Mouse (Mus musculus): Measurements from ENCODE around the gene 1700012B07Rik. TPM values are rescaled to one million over a fixed set of nuclear protein-coding genes. Genes with fewer than 3 reads are reported as not detected.

The 1700012B07Rik gene
- polyA plus RNA-seq, 1 experiment: not detected

DNA sequence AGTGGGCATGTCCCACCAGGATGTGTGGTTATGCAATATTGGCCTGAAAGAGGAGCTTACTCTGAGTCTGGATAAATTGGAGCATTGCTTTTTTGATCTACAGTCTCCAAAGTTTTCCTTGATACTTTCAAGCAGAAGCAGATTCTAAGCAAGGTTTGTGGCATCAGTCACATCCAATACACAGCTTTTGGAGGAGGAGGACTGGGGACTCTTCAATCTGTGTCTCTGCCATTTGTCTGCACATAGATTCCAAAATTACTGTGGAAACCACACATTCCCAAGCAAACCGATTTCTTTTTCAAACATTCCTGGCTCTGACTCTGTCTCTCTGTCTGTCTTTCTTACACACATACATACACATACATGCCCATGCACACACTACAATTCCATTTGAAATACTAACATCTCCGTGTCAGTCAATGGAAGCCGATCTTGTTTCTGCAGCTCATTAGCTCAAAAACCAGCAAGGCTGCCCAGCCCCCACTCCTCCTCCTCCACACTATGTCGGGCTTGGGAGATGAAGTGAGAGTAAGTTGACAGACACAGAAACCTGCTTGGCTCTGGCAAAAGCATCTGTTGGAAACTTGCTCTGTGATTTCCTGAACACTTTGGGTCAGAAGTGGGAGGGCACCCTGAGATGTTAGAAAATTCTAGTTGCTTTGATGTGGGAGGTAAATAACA is 18.5 kb downstream of the 1700012B07Rik start:
- H3K27ac ChIP-seq (ENCODE audit: insufficient read depth, low read depth, low read length): no peak overlapping the region
- no peak overlapping the region for H3K4me3 ChIP-seq (ENCODE audit: insufficient read depth, low read length)
- no peaks in the 10 kb centered on the region for H3K4me1 ChIP-seq (ENCODE audit: control insufficient read depth, insufficient read depth, low read length)
- TF ChIP-seq CTCF (IDR thresholded peaks at IDR 0.05; ENCODE audit: low read depth, low read length): no peak
- TF ChIP-seq POLR2A (IDR thresholded peaks at IDR 0.05; ENCODE audit: borderline replicate concordance, low read depth, low read length): no peak

DNA sequence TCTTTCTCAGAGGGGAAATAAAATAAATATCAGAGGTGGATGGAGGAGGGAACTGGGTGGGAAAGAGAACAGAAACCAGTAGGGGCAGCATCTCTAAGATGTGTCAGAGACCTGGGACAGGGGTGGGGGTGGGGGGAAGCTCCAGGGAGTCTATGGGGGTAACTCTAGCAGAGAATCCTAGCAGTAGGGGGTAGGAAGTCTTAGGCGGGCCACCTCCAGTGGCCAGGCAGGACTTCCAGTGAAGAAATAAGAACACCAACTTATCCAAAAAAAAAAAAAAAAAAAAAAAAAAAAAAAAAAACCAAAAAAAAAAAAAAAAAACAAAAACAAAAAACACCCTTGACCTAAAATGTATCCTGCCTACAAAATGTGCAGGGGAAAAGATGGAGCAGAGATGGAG is 26.3 kb downstream of the 1700012B07Rik start:
- no peak overlapping the region for H3K27ac ChIP-seq (ENCODE audit: insufficient read depth, low read depth, low read length)
- H3K4me3 ChIP-seq (ENCODE audit: insufficient read depth, low read length): no peak overlapping the region
- TF ChIP-seq POLR2A (IDR thresholded peaks at IDR 0.05; ENCODE audit: borderline replicate concordance, low read depth, low read length): no peak
- no peaks in the 10 kb centered on the region for H3K4me1 ChIP-seq (ENCODE audit: control insufficient read depth, insufficient read depth, low read length)

DNA sequence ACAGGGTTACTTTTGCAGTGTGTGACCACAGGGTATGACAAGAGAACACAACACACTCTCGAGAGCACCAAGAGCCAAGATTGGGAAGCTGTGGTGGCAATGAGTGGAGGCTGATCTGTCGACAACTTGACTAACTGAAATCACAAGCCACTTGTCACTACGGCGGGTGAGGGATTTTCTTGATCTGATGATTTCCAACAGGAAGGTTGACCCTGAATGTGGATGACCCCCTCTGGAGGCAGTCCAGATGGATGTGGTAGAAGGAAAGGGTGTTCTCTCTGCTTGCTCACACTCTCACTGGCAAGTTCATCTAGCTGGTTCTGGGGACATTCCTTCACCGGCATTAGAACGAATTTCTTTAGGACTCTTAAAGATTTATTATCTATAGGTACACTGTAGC is 30.3 kb downstream of the 1700012B07Rik start:
- no peak overlapping the region for H3K27ac ChIP-seq (ENCODE audit: insufficient read depth, low read depth, low read length)
- TF ChIP-seq CTCF (IDR thresholded peaks at IDR 0.05; ENCODE audit: low read depth, low read length): no peak
- no peak for TF ChIP-seq POLR2A (IDR thresholded peaks at IDR 0.05; ENCODE audit: borderline replicate concordance, low read depth, low read length)
- H3K4me3 ChIP-seq (ENCODE audit: insufficient read depth, low read length): no peak overlapping the region
- H3K4me1 ChIP-seq (ENCODE audit: control insufficient read depth, insufficient read depth, low read length): no peaks in the 10 kb centered on the region

DNA sequence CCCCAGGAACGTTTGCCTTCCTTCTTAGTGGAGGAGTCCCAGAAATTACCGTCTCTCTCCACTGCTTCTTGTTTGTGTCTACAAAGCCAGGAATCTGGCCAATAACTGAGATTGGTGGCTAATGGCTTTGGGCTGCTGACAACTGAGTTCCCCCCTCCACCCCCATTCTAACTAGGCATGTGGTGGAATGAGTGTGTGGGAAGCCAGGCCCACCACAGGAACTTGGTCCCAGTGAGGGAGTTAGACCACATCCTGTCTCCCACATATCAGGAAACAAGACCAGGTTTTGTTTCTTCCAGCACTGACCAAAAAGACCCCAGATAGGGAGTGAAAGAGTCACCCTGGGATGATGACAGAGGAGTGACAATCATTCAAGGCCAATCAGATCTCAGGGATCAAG is 32.3 kb downstream of the 1700012B07Rik start:
- no peak for TF ChIP-seq CTCF (IDR thresholded peaks at IDR 0.05; ENCODE audit: low read depth, low read length)
- no peak overlapping the region for H3K27ac ChIP-seq (ENCODE audit: insufficient read depth, low read depth, low read length)
- H3K4me3 ChIP-seq (ENCODE audit: insufficient read depth, low read length): no peak overlapping the region
- no peaks in the 10 kb centered on the region for H3K4me1 ChIP-seq (ENCODE audit: control insufficient read depth, insufficient read depth, low read length)

- no peak overlapping the region for H3K27ac ChIP-seq (ENCODE audit: insufficient read depth, low read depth, low read length)
- no peak overlapping the region for H3K4me3 ChIP-seq (ENCODE audit: insufficient read depth, low read length)
- no peaks in the 10 kb centered on the region for H3K4me1 ChIP-seq (ENCODE audit: control insufficient read depth, insufficient read depth, low read length)
- TF ChIP-seq CTCF (IDR thresholded peaks at IDR 0.05; ENCODE audit: low read depth, low read length): no peak
- TF ChIP-seq POLR2A (IDR thresholded peaks at IDR 0.05; ENCODE audit: borderline replicate concordance, low read depth, low read length): no peak
Measured at GRCm38 (mm10) chr11:109793578-109793977, 34.3 kb downstream of the 1700012B07Rik start.

DNA sequence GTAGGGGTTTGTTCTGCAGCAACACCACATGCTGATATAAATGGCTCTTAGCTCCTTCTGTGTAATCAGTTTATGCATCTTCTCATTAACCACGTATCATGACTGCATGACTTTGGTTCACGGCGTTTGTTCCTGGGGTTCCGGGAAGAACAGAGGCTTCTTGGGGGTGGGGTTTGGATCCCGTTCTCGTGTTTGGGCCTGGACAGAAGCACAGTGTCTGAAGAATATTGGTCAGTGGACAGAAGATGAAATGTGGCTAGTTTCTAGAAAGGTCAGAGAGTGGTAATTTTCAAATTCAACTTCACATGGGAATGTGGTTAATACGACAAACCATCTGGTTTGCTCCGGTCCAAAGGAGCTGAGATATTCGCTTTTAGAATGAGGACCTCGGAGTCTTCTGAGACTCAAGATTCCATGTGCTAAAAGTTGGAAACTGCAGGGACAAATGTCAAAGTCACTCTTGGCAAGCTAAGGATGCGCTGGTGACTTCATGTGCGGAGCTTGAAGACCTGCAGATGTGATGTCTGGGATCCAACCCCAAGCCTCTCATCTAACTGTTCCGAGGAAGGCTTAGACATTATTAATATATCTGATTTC is 35.3 kb downstream of the 1700012B07Rik start:
- no peak overlapping the region for H3K27ac ChIP-seq (ENCODE audit: insufficient read depth, low read depth, low read length)
- no peaks in the 10 kb centered on the region for H3K4me1 ChIP-seq (ENCODE audit: control insufficient read depth, insufficient read depth, low read length)
- no peak for TF ChIP-seq POLR2A (IDR thresholded peaks at IDR 0.05; ENCODE audit: borderline replicate concordance, low read depth, low read length)
- TF ChIP-seq CTCF (IDR thresholded peaks at IDR 0.05; ENCODE audit: low read depth, low read length): no peak
- H3K4me3 ChIP-seq (ENCODE audit: insufficient read depth, low read length): no peak overlapping the region

- TF ChIP-seq POLR2A (IDR thresholded peaks at IDR 0.05; ENCODE audit: borderline replicate concordance, low read depth, low read length): no peak
- TF ChIP-seq CTCF (IDR thresholded peaks at IDR 0.05; ENCODE audit: low read depth, low read length): no peak
- no peak overlapping the region for H3K27ac ChIP-seq (ENCODE audit: insufficient read depth, low read depth, low read length)
- H3K4me1 ChIP-seq (ENCODE audit: control insufficient read depth, insufficient read depth, low read length): no peaks in the 10 kb centered on the region
- H3K4me3 ChIP-seq (ENCODE audit: insufficient read depth, low read length): no peak overlapping the region
Measured at GRCm38 (mm10) chr11:109791965-109792364, 35.9 kb downstream of the 1700012B07Rik start.

- Histone ChIP-seq H3K27ac (ENCODE audit: insufficient read depth, low read depth, low read length) (no peak overlapping the region), H3K4me3 (ENCODE audit: insufficient read depth, low read length) (no peak overlapping the region), H3K4me1 (ENCODE audit: control insufficient read depth, insufficient read depth, low read length) (no peaks in the 10 kb centered on the region)
- TF ChIP-seq CTCF (IDR thresholded peaks at IDR 0.05; ENCODE audit: low read depth, low read length) (no peak), POLR2A (IDR thresholded peaks at IDR 0.05; ENCODE audit: borderline replicate concordance, low read depth, low read length) (no peak)
Measured at GRCm38 (mm10) chr11:109790221-109790620, 37.6 kb downstream of the 1700012B07Rik start.

DNA sequence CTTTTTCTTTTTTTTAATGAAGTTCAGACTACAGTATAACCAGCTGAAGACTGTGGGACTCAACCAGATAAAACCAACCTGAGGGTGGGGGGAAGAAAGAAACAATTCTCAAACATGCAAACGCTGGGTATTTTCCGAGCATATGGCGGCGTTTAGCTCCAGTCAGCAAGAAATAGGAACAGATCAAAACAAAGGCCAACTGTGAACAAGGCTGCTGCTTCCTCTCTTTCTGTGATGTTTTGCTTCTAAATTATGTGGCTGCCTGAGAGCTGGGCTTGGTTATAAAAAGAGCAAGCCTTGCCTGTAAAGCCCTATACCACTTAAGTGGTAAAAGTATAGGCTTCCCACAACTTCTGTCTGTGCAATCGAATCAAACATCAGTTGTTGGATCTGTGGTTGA is 42.5 kb downstream of the 1700012B07Rik start:
- Histone ChIP-seq H3K4me3 (ENCODE audit: insufficient read depth, low read length) (no peak overlapping the region), H3K27ac (ENCODE audit: insufficient read depth, low read depth, low read length) (no peak overlapping the region), H3K4me1 (ENCODE audit: control insufficient read depth, insufficient read depth, low read length) (no peaks in the 10 kb centered on the region)
- TF ChIP-seq POLR2A (IDR thresholded peaks at IDR 0.05; ENCODE audit: borderline replicate concordance, low read depth, low read length): no peak
- no peak for TF ChIP-seq CTCF (IDR thresholded peaks at IDR 0.05; ENCODE audit: low read depth, low read length)

GRCm38 (mm10) chr11:109771381-109771780 is 56.5 kb downstream of the 1700012B07Rik start:
- Histone ChIP-seq H3K27ac (ENCODE audit: insufficient read depth, low read depth, low read length) (no peak overlapping the region), H3K4me3 (ENCODE audit: insufficient read depth, low read length) (no peak overlapping the region), H3K4me1 (ENCODE audit: control insufficient read depth, insufficient read depth, low read length) (no peaks in the 10 kb centered on the region)
- TF ChIP-seq CTCF (IDR thresholded peaks at IDR 0.05; ENCODE audit: low read depth, low read length) (no peak), POLR2A (IDR thresholded peaks at IDR 0.05; ENCODE audit: borderline replicate concordance, low read depth, low read length) (no peak)
